Mouse (Mus musculus): ENCODE measurements around the gene March7. TPM values are rescaled to one million over a fixed set of nuclear protein-coding genes. Genes with fewer than 3 reads are reported as not detected.

Gene March7
- total RNA-seq, 4 experiments from 2014 or later = 24.5 to 38.2 (median 30.4) TPM

DNA sequence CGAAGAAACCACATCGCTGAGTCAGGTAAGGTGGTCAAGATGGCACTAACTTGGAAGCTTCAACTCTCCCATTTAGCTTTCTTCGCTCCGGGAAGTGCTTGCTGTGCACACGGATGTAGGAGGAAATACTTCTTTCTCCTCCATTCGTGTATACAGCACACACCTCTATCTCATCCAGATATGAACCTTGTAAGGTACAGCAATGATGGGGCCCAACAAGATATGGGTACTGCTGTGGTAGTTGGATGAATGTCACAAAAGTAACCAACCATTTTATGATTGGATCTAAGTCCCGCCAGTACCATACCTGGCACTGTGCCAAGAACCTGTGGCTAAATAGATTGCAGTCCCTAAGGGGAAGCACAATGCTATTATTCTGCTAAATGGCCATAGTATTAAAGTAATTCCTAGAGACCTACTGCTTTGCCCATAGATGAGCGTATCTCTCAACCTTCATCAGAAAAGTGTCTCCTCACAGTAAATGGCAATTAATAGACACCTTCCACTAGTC is 75.5 kb downstream of the March7 start:
- no peak for DNase-seq (ENCODE audit: low spot score in 2 of 2)

DNA sequence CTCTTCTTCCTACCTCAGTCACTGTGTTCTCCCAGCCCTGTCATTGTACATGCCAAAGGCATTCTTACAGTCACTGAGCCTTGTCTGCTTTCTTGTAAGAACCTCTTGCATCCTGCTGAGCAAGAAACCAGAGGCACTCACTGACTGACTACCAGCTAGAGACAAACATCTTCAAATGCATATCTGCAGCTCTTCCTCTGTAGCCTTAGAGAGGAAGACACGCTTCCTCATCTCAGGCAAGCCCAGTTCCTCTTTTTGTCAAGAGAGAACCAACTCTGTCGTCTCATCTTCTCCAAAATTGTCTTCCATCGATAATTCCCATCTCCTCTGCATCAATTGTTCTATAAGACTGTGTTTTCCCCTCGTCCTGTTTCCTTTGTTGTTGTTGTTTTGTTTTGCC is 78.9 kb downstream of the March7 start:
- no peak for DNase-seq (ENCODE audit: low spot score in 2 of 2)

DNA sequence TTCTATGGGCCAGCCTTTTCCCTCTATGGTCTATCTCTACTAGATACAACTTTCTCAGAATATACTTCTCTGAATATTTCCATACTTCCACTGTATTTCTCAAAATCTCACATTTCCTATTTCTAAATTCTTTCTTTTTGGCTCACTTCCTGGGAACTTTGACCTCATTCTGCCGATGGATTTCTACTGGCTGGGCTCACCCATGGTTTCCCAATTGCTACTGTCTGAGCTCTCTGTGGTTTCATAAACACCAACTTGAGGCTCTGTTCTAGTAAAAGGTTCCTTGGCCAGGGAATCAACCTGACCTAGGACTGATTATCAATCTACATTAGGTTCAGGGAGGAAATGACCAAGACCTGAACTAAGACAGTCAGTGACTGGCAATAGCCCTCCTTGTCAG is 79.8 kb downstream of the March7 start:
- no peak for DNase-seq (ENCODE audit: low spot score in 2 of 2)

DNA sequence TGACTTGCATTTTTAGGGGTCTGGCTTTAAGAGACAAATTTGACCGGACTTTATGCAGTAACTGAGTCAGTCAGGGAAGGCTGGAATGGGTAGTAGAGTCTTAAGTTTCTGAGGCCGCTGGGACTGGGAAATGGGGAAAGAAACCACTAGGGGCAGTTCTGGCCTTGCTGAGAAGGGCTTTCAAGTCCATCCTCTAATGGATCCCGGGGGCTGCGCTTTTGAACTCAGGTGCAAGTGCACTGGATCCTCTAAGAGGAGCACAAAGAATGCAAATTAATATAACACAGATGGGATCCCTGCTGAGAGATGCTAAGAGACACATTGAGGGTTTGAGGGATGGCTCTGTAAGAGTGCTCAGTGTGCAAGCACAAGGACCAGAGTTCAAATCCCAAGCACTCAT is 81.7 kb downstream of the March7 start:
- DNase-seq (ENCODE audit: low spot score in 2 of 2) = no peak

DNA sequence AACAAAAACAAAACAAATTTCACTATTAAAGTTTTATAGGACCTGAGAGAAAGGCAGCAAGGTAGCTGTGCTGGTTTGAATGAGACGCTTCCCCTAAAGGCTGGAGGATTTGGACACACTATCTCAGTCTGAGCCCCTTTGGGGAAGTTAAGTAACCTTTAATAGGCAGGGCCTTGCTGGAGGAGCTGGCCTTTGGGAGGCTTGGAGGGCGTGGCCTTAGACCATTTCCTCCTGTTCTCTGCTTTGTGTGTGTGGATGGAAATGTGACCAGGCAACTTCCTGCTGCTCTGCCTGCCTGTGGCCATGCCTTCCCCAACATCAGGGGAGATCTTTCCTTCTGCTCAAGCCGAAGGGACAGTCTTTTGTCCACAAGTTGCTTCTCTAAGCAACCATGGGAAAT is 88.6 kb downstream of the March7 start:
- no peak for DNase-seq (ENCODE audit: low spot score in 2 of 2)

DNA sequence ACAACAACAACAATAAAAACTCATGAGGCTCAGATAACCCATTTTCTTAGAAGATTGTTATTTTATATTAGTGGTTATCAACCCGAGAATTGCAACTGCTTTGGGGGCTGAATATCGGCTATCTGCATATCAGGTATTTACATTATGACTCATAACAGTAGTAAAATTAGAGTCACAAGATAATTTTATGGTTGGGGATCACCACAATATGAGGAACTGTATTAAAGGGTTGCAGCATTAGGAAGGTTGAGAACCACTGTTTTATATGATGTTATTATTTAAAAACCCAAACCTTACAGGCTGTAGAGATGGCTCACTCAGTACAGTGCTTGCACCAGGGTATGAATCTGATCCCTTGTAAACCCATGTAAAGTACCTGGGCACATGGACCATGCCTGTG is 89.6 kb downstream of the March7 start:
- no peak for DNase-seq (ENCODE audit: low spot score in 2 of 2)

Other genes starting within 250 kb of the March7 start
- 10 to 100 TPM; 26.3 to 36.8 (median 31.6) TPM for gene Baz2b, start within 50 bp of the March7 start, total RNA-seq (2022)
- gene Cd302, start 74.6 kb downstream of the March7 start, total RNA-seq (2022) = 10 to 100 TPM in 1 of 4 experiments, 1 to 10 TPM in 3; 6.1 to 10.9 (median 6.9) TPM
- gene Ly75, start 173.4 kb downstream of the March7 start, total RNA-seq (2022) = under 1 TPM in 3 of 4 experiments, not detected in 1; 0.04 to 0.08 (median 0.05) TPM

Measured in gastrocnemius, adult 8-10 months (tissue).